Mouse (Mus musculus) intestine, postnatal 0 days (tissue): ENCODE measurements at regions not wholly inside any gene's neighbourhood (a gene's known extent, or its start where the extent isn't known, plus 50 kb on each side); places are given as distances from the start of the nearest gene placed in this dataset.

Source experiments
- ATAC-seq: fragments of 200-750 bp; cut with Nextera tagmentation; 2 replicates; pipeline ENCODE4 v1.8.0; 2017; ENCODE audit warnings: mild to moderate bottlenecking, moderate TSS enrichment, moderate library complexity
- H3K27ac ChIP-seq: fragments of 300-500 bp; sonication (generic); 2 replicates; pipeline ENCODE4 v1.5.1; 2014; ENCODE audit warnings: mild to moderate bottlenecking, low read depth, low read length, moderate library complexity
- H3K27me3 ChIP-seq: fragments of 300-500 bp; sonication (generic); replicated peaks from 2 replicates; pipeline ENCODE4 v1.6.1; 2014; ENCODE audit warnings: low read length, mixed read lengths; ENCODE audit not compliant: control insufficient read depth, insufficient read depth
- H3K36me3 ChIP-seq: fragments of 300-500 bp; sonication (generic); 2 replicates; pipeline ENCODE4 v1.6.1; 2014; ENCODE audit warnings: mild to moderate bottlenecking, moderate library complexity; ENCODE audit not compliant: control insufficient read depth, insufficient read depth
- H3K4me1 ChIP-seq: fragments of 300-500 bp; sonication (generic); replicated peaks from 2 replicates; pipeline ENCODE4 v1.6.1; 2014; ENCODE audit warnings: antibody characterized with exemption, low read length, mixed read lengths; ENCODE audit not compliant: control insufficient read depth, insufficient read depth
- H3K4me2 ChIP-seq: fragments of 300-500 bp; sonication (generic); replicated peaks from 2 replicates; pipeline ENCODE4 v1.6.1; 2014; ENCODE audit warnings: low read depth, mild to moderate bottlenecking, moderate library complexity
- H3K4me3 ChIP-seq: fragments of 300-500 bp; sonication (generic); 2 replicates; pipeline ENCODE4 v1.5.1; 2014; ENCODE audit warnings: low read depth, low read length
- H3K9ac ChIP-seq: fragments of 300-500 bp; sonication (generic); 2 replicates; pipeline ENCODE4 v1.6.1; 2014; ENCODE audit warnings: mild to moderate bottlenecking, low read depth, low read length
- H3K9me3 ChIP-seq: fragments of 300-500 bp; sonication (generic); 2 replicates; pipeline ENCODE4 v1.6.1; 2016; ENCODE audit warnings: mixed run types; ENCODE audit not compliant: control insufficient read depth
- CTCF ChIP-seq: sonication (generic); IDR thresholded peaks from 2 replicates; pipeline ENCODE4 v1.5.1; 2016; ENCODE audit warnings: low read depth, mild to moderate bottlenecking, control low read depth, antibody characterized with exemption, moderate library complexity
- WGBS: fragments of 180-500 bp; shearing (Covaris S2); extraction: QIAGEN DNeasy Blood & Tissue Kit; methylation state at CpG from one replicate; pipeline ENCODE4 v1.1.7; 2014; 5-methylcytosine and 5-hydroxymethylcytosine counted together

DNA sequence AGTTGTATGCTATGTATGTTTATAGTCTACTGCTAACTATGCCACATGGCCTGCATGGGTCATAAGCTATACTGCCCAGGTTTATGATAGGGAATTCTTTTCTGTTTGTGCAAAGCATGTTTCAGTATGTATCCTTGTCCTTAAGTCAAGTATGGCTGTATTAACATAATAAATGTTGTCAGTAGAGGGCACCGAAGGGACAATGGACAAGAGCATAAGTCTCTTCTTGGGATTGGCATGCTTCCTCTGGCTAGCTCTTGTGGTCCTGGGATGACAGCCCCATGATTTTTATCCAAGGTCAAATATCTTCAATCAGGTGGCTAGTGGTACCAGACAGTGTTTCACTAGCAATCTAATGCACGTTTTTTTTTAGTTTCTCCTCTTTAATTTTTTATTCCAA, 913.3 kb downstream of the Abca13 start:
- H3K36me3 ChIP-seq = no peaks in the 10 kb centered on the region
- peak; percentile 28; the same call in 1 of the 2 replicates for TF ChIP-seq CTCF
- no peak overlapping the region for H3K4me2 ChIP-seq
- H3K27me3 ChIP-seq = no peaks in the 10 kb centered on the region
- no peak overlapping the region for H3K27ac ChIP-seq
- H3K4me3 ChIP-seq = no peak overlapping the region
- WGBS = 81% methylated on average over 2 of the region's 2 CpGs
- no peaks in the 10 kb centered on the region for H3K4me1 ChIP-seq
- H3K9me3 ChIP-seq = no peaks in the 10 kb centered on the region
- H3K9ac ChIP-seq = no peak overlapping the region
- ATAC-seq = no peak

DNA sequence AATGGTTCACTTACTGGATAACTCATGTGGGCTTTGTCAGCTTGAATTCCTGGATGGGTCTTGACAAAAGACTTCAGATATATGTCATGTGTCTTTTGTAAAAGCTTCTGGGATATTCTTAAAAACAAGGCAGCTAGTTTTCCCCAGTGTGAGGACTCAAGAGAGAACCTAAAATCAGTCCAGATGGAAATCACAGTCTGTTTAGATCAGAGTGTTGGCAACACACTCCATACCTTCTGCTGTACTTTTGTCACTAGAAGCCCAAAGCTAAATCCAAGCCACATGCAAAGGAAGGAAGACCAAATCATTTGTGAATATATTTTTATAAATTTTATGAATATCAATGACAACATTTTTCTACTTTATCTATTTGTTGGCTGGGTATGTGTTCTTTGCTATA, 950.4 kb downstream of the Abca13 start:
- H3K4me3 ChIP-seq = no peak overlapping the region
- no peak for ATAC-seq
- no peak overlapping the region for H3K9ac ChIP-seq
- no peaks in the 10 kb centered on the region for H3K9me3 ChIP-seq
- no peaks in the 10 kb centered on the region for H3K4me1 ChIP-seq
- no peaks in the 10 kb centered on the region for H3K36me3 ChIP-seq
- H3K27me3 ChIP-seq = no peaks in the 10 kb centered on the region
- no peak for TF ChIP-seq CTCF
- H3K4me2 ChIP-seq = no peak overlapping the region
- no peak overlapping the region for H3K27ac ChIP-seq

DNA sequence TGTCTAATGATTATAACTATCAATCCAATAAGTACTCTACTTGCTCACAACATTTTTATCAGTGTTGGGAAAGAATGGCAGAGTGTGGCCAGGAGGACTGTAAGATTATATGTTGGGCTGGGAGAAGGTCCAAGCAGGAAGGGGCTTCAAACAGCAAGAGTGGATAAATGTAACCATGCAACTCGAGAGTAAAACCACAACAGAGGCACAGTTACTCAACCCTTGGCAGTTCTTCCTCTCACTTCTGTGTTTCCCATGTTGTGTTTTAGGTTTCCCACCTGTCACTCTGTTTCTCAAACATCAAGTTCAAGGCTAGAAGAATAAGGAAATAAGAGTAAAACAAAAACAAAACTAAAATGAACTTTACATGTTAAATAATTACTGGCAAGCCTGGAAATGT, 957.4 kb downstream of the Abca13 start:
- ATAC-seq = no peak
- Histone ChIP-seq H3K9me3 (no peaks in the 10 kb centered on the region), H3K4me3 (no peak overlapping the region), H3K27ac (no peak overlapping the region), H3K36me3 (no peaks in the 10 kb centered on the region), H3K27me3 (no peaks in the 10 kb centered on the region), H3K9ac (no peak overlapping the region), H3K4me1 (no peaks in the 10 kb centered on the region), H3K4me2 (no peak overlapping the region)
- 59% methylated on average over 1 of the region's 1 CpGs for WGBS
- TF ChIP-seq CTCF = no peak

DNA sequence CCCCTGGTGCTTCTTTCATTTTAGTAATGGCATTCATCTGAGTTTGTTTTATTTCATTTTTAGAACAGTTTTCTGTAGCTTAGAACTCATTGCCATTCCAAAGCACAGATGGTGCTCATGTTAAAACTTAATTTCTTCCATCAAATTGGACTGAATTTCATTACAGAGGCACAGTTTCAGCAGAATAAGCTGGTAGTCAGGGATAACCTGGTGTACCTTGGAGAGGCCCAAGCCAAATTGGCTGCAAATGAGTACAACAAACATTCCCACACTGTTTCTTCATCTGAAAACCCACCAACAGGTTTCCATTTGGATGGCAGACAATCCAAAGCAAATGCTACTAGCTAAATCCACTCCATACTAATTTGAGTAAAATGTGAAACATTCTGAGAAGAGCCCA, 960.2 kb upstream of the Vwc2 start:
- no peak for ATAC-seq
- H3K36me3 ChIP-seq = no peaks in the 10 kb centered on the region
- H3K9me3 ChIP-seq = no peaks in the 10 kb centered on the region
- H3K4me1 ChIP-seq = no peaks in the 10 kb centered on the region
- H3K4me2 ChIP-seq = no peak overlapping the region
- H3K4me3 ChIP-seq = no peak overlapping the region
- no peak overlapping the region for H3K27ac ChIP-seq
- no peak overlapping the region for H3K9ac ChIP-seq
- no peaks in the 10 kb centered on the region for H3K27me3 ChIP-seq
- no peak for TF ChIP-seq CTCF

DNA sequence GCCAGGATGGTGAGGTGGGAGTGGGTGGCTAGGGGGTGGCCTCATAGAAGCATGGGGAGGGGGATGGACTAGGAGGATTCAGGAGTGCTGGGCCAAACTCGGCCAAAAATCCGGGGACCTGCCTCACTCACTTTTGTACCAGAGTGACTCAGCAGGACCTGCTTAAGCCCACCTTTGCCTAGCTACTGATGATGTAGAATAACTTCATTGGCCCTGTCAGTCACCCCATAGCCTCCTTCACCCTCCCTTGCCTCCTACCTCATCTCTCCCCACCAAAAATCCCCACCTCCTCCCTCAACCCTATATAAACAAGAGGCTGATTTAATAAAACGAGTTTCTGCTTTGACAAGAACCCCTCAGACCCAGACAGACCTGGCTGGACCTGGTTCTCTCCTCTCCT, 920.3 kb upstream of the Vwc2 start:
- Histone ChIP-seq H3K27me3 (no peaks in the 10 kb centered on the region), H3K27ac (no peak overlapping the region), H3K9me3 (no peaks in the 10 kb centered on the region), H3K4me2 (no peak overlapping the region), H3K4me3 (no peak overlapping the region), H3K36me3 (no peaks in the 10 kb centered on the region), H3K9ac (no peak overlapping the region), H3K4me1 (no peaks in the 10 kb centered on the region)
- ATAC-seq = no peak
- TF ChIP-seq CTCF = no peak
- 38% methylated on average over 3 of the region's 3 CpGs for WGBS

DNA sequence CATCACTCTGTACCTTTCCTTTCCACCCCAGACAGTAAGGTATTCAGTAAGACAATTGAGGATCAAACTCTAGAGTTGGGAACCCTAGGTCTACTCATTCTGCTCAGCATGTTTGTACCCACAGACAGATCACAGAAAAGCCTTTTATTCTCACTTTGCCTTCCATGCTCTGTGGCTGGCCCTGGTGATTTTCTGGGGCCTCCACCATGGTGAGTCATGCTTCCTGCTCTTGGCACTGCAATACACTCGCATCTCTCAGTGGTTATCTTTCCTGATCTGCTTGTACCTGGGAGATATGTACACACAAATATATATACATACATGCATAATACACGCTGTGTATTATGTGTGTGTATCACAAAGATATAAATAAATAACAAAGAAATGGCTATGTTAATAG, 919.2 kb upstream of the Vwc2 start:
- ATAC-seq = no peak
- no peaks in the 10 kb centered on the region for H3K27me3 ChIP-seq
- H3K9ac ChIP-seq = no peak overlapping the region
- H3K36me3 ChIP-seq = no peaks in the 10 kb centered on the region
- no peaks in the 10 kb centered on the region for H3K9me3 ChIP-seq
- 57% methylated on average over 2 of the region's 2 CpGs for WGBS
- H3K4me2 ChIP-seq = no peak overlapping the region
- TF ChIP-seq CTCF = no peak
- H3K27ac ChIP-seq = no peak overlapping the region
- H3K4me1 ChIP-seq = no peaks in the 10 kb centered on the region
- no peak overlapping the region for H3K4me3 ChIP-seq

DNA sequence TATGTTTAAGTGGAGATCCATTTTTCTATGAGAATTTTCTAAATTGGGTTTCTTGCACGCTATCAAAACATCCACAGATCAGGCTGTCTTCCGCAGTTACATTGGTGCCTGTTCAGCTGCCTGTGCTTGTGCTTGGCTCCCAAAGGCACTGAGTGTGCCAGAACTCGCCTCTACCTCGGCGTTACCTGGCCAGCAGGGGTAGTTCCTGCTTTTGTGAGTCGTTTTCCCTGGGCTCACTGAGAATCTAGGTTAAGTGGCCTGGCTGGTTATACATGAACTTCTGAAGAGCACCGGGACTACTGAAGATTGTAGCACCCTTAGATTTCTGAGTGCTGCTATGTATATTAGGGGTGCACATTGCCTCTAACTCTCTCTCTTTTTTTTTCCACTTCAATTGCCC, 913.0 kb upstream of the Vwc2 start:
- 77% methylated on average over 7 of the region's 7 CpGs for WGBS
- no peak for ATAC-seq
- no peaks in the 10 kb centered on the region for H3K27me3 ChIP-seq
- H3K4me3 ChIP-seq = no peak overlapping the region
- no peaks in the 10 kb centered on the region for H3K9me3 ChIP-seq
- no peak overlapping the region for H3K4me2 ChIP-seq
- H3K9ac ChIP-seq = no peak overlapping the region
- H3K36me3 ChIP-seq = no peaks in the 10 kb centered on the region
- no peaks in the 10 kb centered on the region for H3K4me1 ChIP-seq
- no peak overlapping the region for H3K27ac ChIP-seq
- no peak for TF ChIP-seq CTCF
